Mouse (Mus musculus): ENCODE measurements at regions not wholly inside any gene's neighbourhood (a gene's known extent, or its start where the extent isn't known, plus 50 kb on each side); places are given as distances from the start of the nearest gene placed in this dataset.

- Histone ChIP-seq H3K36me3 (ENCODE audit: control insufficient read depth, insufficient read depth, low read length) (no peaks in the 10 kb centered on the region), H3K27ac (ENCODE audit: control insufficient read depth, insufficient read depth, low read depth, low read length) (no peak overlapping the region), H3K4me3 (ENCODE audit: control insufficient read depth, low read depth, low read length) (no peak overlapping the region), H3K27me3 (ENCODE audit: control insufficient read depth, insufficient read depth, low read length) (no peaks in the 10 kb centered on the region), H3K4me1 (ENCODE audit: control insufficient read depth, insufficient read depth, low read length) (no peaks in the 10 kb centered on the region)
- no peak for TF ChIP-seq CTCF (IDR thresholded peaks at IDR 0.05; ENCODE audit: control insufficient read depth, insufficient read depth, insufficient replicate concordance, low read depth, low read length)
- no peak for TF ChIP-seq POLR2A (IDR thresholded peaks at IDR 0.05; ENCODE audit: control insufficient read depth, low read depth, low read length)
Measured at GRCm38 (mm10) chr1:190357779-190358178, 187.3 kb upstream of the Prox1 start.

GRCm38 (mm10) chr1:190347610-190348009, 177.1 kb upstream of the Prox1 start:
- no peaks in the 10 kb centered on the region for H3K27me3 ChIP-seq (ENCODE audit: control insufficient read depth, insufficient read depth, low read length)

GRCm38 (mm10) chr1:190340715-190341114, 170.2 kb upstream of the Prox1 start:
- Histone ChIP-seq H3K27me3 (ENCODE audit: control insufficient read depth, insufficient read depth, low read length) (no peaks in the 10 kb centered on the region), H3K4me3 (ENCODE audit: control insufficient read depth, low read depth, low read length) (no peak overlapping the region), H3K4me1 (ENCODE audit: control insufficient read depth, insufficient read depth, low read length) (peaks cover 5% of the 10 kb centered on the region), H3K36me3 (ENCODE audit: control insufficient read depth, insufficient read depth, low read length) (no peaks in the 10 kb centered on the region), H3K27ac (ENCODE audit: control insufficient read depth, insufficient read depth, low read depth, low read length) (no peak overlapping the region)
- TF ChIP-seq POLR2A (IDR thresholded peaks at IDR 0.05; ENCODE audit: control insufficient read depth, low read depth, low read length) (no peak), CTCF (IDR thresholded peaks at IDR 0.05; ENCODE audit: control insufficient read depth, insufficient read depth, insufficient replicate concordance, low read depth, low read length) (no peak)

More at GRCm38 (mm10) chr1:190347610-190348009, 177.1 kb upstream of the Prox1 start:
- H3K4me1 ChIP-seq (ENCODE audit: control insufficient read depth, insufficient read depth, low read length): peaks cover 2% of the 10 kb centered on the region
- TF ChIP-seq POLR2A (IDR thresholded peaks at IDR 0.05; ENCODE audit: control insufficient read depth, low read depth, low read length) (no peak), CTCF (IDR thresholded peaks at IDR 0.05; ENCODE audit: control insufficient read depth, insufficient read depth, insufficient replicate concordance, low read depth, low read length) (no peak)
- H3K36me3 ChIP-seq (ENCODE audit: control insufficient read depth, insufficient read depth, low read length): no peaks in the 10 kb centered on the region
- no peak overlapping the region for H3K27ac ChIP-seq (ENCODE audit: control insufficient read depth, insufficient read depth, low read depth, low read length)
- no peak overlapping the region for H3K4me3 ChIP-seq (ENCODE audit: control insufficient read depth, low read depth, low read length)

GRCm38 (mm10) chr1:190334471-190334870, 164.0 kb upstream of the Prox1 start:
- no peak for TF ChIP-seq CTCF (IDR thresholded peaks at IDR 0.05; ENCODE audit: control insufficient read depth, insufficient read depth, insufficient replicate concordance, low read depth, low read length)
- no peak for TF ChIP-seq POLR2A (IDR thresholded peaks at IDR 0.05; ENCODE audit: control insufficient read depth, low read depth, low read length)
- H3K27me3 ChIP-seq (ENCODE audit: control insufficient read depth, insufficient read depth, low read length): no peaks in the 10 kb centered on the region

GRCm38 (mm10) chr1:190334053-190334452, 163.5 kb upstream of the Prox1 start:
- Histone ChIP-seq H3K4me1 (ENCODE audit: control insufficient read depth, insufficient read depth, low read length) (no peaks in the 10 kb centered on the region), H3K27me3 (ENCODE audit: control insufficient read depth, insufficient read depth, low read length) (no peaks in the 10 kb centered on the region), H3K27ac (ENCODE audit: control insufficient read depth, insufficient read depth, low read depth, low read length) (no peak overlapping the region), H3K36me3 (ENCODE audit: control insufficient read depth, insufficient read depth, low read length) (no peaks in the 10 kb centered on the region), H3K4me3 (ENCODE audit: control insufficient read depth, low read depth, low read length) (no peak overlapping the region)
- no peak for TF ChIP-seq CTCF (IDR thresholded peaks at IDR 0.05; ENCODE audit: control insufficient read depth, insufficient read depth, insufficient replicate concordance, low read depth, low read length)
- TF ChIP-seq POLR2A (IDR thresholded peaks at IDR 0.05; ENCODE audit: control insufficient read depth, low read depth, low read length): no peak

More at GRCm38 (mm10) chr1:190334471-190334870, 164.0 kb upstream of the Prox1 start:
- H3K27ac ChIP-seq (ENCODE audit: control insufficient read depth, insufficient read depth, low read depth, low read length): no peak overlapping the region
- no peaks in the 10 kb centered on the region for H3K36me3 ChIP-seq (ENCODE audit: control insufficient read depth, insufficient read depth, low read length)
- no peak overlapping the region for H3K4me3 ChIP-seq (ENCODE audit: control insufficient read depth, low read depth, low read length)
- H3K4me1 ChIP-seq (ENCODE audit: control insufficient read depth, insufficient read depth, low read length): no peaks in the 10 kb centered on the region

GRCm38 (mm10) chr1:190332001-190332400, 161.5 kb upstream of the Prox1 start:
- Histone ChIP-seq H3K27me3 (ENCODE audit: control insufficient read depth, insufficient read depth, low read length) (no peaks in the 10 kb centered on the region), H3K4me3 (ENCODE audit: control insufficient read depth, low read depth, low read length) (no peak overlapping the region), H3K27ac (ENCODE audit: control insufficient read depth, insufficient read depth, low read depth, low read length) (no peak overlapping the region), H3K4me1 (ENCODE audit: control insufficient read depth, insufficient read depth, low read length) (no peaks in the 10 kb centered on the region), H3K36me3 (ENCODE audit: control insufficient read depth, insufficient read depth, low read length) (no peaks in the 10 kb centered on the region)
- no peak for TF ChIP-seq POLR2A (IDR thresholded peaks at IDR 0.05; ENCODE audit: control insufficient read depth, low read depth, low read length)
- no peak for TF ChIP-seq CTCF (IDR thresholded peaks at IDR 0.05; ENCODE audit: control insufficient read depth, insufficient read depth, insufficient replicate concordance, low read depth, low read length)

GRCm38 (mm10) chr1:190324562-190324961, 154.0 kb upstream of the Prox1 start:
- no peaks in the 10 kb centered on the region for H3K36me3 ChIP-seq (ENCODE audit: control insufficient read depth, insufficient read depth, low read length)
- no peaks in the 10 kb centered on the region for H3K4me1 ChIP-seq (ENCODE audit: control insufficient read depth, insufficient read depth, low read length)
- no peak overlapping the region for H3K27ac ChIP-seq (ENCODE audit: control insufficient read depth, insufficient read depth, low read depth, low read length)
- TF ChIP-seq CTCF (IDR thresholded peaks at IDR 0.05; ENCODE audit: control insufficient read depth, insufficient read depth, insufficient replicate concordance, low read depth, low read length) (no peak), POLR2A (IDR thresholded peaks at IDR 0.05; ENCODE audit: control insufficient read depth, low read depth, low read length) (no peak)
- no peaks in the 10 kb centered on the region for H3K27me3 ChIP-seq (ENCODE audit: control insufficient read depth, insufficient read depth, low read length)
- H3K4me3 ChIP-seq (ENCODE audit: control insufficient read depth, low read depth, low read length): no peak overlapping the region

GRCm38 (mm10) chr1:190323671-190324070, 153.2 kb upstream of the Prox1 start:
- TF ChIP-seq POLR2A (IDR thresholded peaks at IDR 0.05; ENCODE audit: control insufficient read depth, low read depth, low read length): no peak
- no peak for TF ChIP-seq CTCF (IDR thresholded peaks at IDR 0.05; ENCODE audit: control insufficient read depth, insufficient read depth, insufficient replicate concordance, low read depth, low read length)
- H3K4me3 ChIP-seq (ENCODE audit: control insufficient read depth, low read depth, low read length): no peak overlapping the region
- H3K27me3 ChIP-seq (ENCODE audit: control insufficient read depth, insufficient read depth, low read length): no peaks in the 10 kb centered on the region
- no peaks in the 10 kb centered on the region for H3K4me1 ChIP-seq (ENCODE audit: control insufficient read depth, insufficient read depth, low read length)
- no peak overlapping the region for H3K27ac ChIP-seq (ENCODE audit: control insufficient read depth, insufficient read depth, low read depth, low read length)
- H3K36me3 ChIP-seq (ENCODE audit: control insufficient read depth, insufficient read depth, low read length): no peaks in the 10 kb centered on the region
